Mouse (Mus musculus): Measurements from ENCODE around the gene Pip5k1b. TPM values are rescaled to one million over a fixed set of nuclear protein-coding genes. Genes with fewer than 3 reads are reported as not detected.

The Pip5k1b gene
- polyA plus RNA-seq, 1 experiment from 2014 or later = 2.5 TPM

DNA sequence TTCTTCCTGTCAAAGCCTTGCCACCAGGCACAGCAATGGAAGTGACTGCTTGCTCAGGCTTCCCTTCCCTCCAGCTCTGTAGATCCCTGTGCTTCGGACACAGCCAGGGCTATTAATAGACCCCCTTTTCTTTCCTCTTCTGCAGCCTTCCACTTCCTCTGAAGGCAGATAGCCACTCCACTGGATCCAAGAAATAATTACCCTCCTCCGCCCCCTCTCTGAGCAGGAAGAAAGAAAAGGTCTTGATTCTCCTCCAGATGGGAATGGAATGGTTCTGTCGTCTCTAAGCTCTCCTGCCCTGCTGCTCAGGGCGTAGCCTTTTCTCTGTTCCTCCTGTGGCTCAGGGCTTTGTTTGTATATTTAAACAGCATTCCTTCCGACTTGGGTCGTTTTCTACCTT is 303.8 kb downstream of the Pip5k1b start:
- 0 out of 2 replicates have a peak, but pooled peaks have one; percentile 46 for ATAC-seq (ENCODE audit: insufficient number of reproducible peaks, insufficient read depth, low FRiP score, low read depth)

More for the DNA sequence above, 303.8 kb downstream of the Pip5k1b start:
- no peak overlapping the region for H3K4me3 ChIP-seq (ENCODE audit: low read depth, low read length)
- 5% methylated on average over 6 of the region's 6 CpGs for WGBS
- no peaks in the 10 kb centered on the region for H3K9me3 ChIP-seq (ENCODE audit: control insufficient read depth, low read depth, low read length)
- H3K4me2 ChIP-seq (replicated peaks; ENCODE audit: low read depth, low read length) = peak overlapping the region; percentile 26; the same call in 1 of the 2 replicates
- H3K9ac ChIP-seq (replicated peaks; ENCODE audit: low read depth, low read length) = no peak overlapping the region
- no peaks in the 10 kb centered on the region for H3K27me3 ChIP-seq (ENCODE audit: control insufficient read depth, insufficient read depth, low read length)
- H3K27ac ChIP-seq (ENCODE audit: low read length) = peak overlapping the region; percentile 56; the same call in 1 of the 2 replicates
- peaks cover 10% of the 10 kb centered on the region for H3K4me1 ChIP-seq (ENCODE audit: control insufficient read depth, insufficient read depth, low read length)
- no peaks in the 10 kb centered on the region for H3K36me3 ChIP-seq (ENCODE audit: control insufficient read depth, insufficient read depth, low read length)

Other genes with a start within 250 kb of the Pip5k1b start
- gene Fam122a, start 78.5 kb downstream of the Pip5k1b start, polyA plus RNA-seq (2014; fragmentation: Nextera tagmentation; extraction: Ambion mirVana) = 52.2 and 54.1 TPM in 2 replicates
- 13.7 and 14.5 TPM in 2 replicates for gene Tmem252, start 118.1 kb upstream of the Pip5k1b start, polyA plus RNA-seq (2014; fragmentation: Nextera tagmentation; extraction: Ambion mirVana)